Mouse (Mus musculus) stomach, postnatal 0 days (tissue): Measurements from ENCODE around the gene Gmfg. TPM values are rescaled to one million over a fixed set of nuclear protein-coding genes. Genes with fewer than 3 reads are reported as not detected.

ENCODE experiments used
- ATAC-seq: fragments of 200-750 bp; cut with Nextera tagmentation; 2 replicates; pipeline ENCODE4 v1.8.0; 2017; ENCODE audit not compliant: low FRiP score, low TSS enrichment
- DNase-seq: peaks from one replicate; pipeline ENCODE4 v3.0.0-alpha.2; 2016; ENCODE audit warnings: low spot score
- H3K27ac ChIP-seq: fragments of 300-500 bp; sonication (generic); replicated peaks from 2 replicates; pipeline ENCODE4 v1.5.1; 2014; ENCODE audit warnings: mild to moderate bottlenecking, control low read depth
- H3K27me3 ChIP-seq: fragments of 300-500 bp; sonication (generic); 2 replicates; pipeline ENCODE4 v1.6.1; 2014; ENCODE audit warnings: low read length; ENCODE audit not compliant: control insufficient read depth, insufficient read depth
- H3K36me3 ChIP-seq: fragments of 300-500 bp; sonication (generic); 2 replicates; pipeline ENCODE4 v1.6.1; 2014; ENCODE audit warnings: low read length, mixed read lengths; ENCODE audit not compliant: control insufficient read depth, insufficient read depth
- H3K4me1 ChIP-seq: fragments of 300-500 bp; sonication (generic); replicated peaks from 2 replicates; pipeline ENCODE4 v1.6.1; 2014; ENCODE audit warnings: antibody characterized with exemption; ENCODE audit not compliant: control insufficient read depth, insufficient read depth
- H3K4me2 ChIP-seq: fragments of 300-500 bp; sonication (generic); replicated peaks from 2 replicates; pipeline ENCODE4 v1.6.1; 2014; ENCODE audit warnings: low read depth, mild to moderate bottlenecking, control low read depth, moderate library complexity
- H3K4me3 ChIP-seq: fragments of 300-500 bp; sonication (generic); 2 replicates; pipeline ENCODE4 v1.5.1; 2014; ENCODE audit warnings: low read depth, low read length, control low read depth
- H3K9ac ChIP-seq: fragments of 300-500 bp; sonication (generic); 2 replicates; pipeline ENCODE4 v1.6.1; 2014; ENCODE audit warnings: mild to moderate bottlenecking, low read length, control low read depth, mixed read lengths
- H3K9me3 ChIP-seq: fragments of 300-500 bp; sonication (generic); 2 replicates; pipeline ENCODE4 v1.6.1; 2016; ENCODE audit warnings: low read length; ENCODE audit not compliant: control insufficient read depth
- CTCF ChIP-seq: IDR thresholded peaks from 2 replicates; pipeline ENCODE4 v1.5.1; 2016; ENCODE audit warnings: antibody characterized with exemption, low read depth, mild to moderate bottlenecking, moderate library complexity
- EP300 ChIP-seq: optimal IDR thresholded peaks from 2 replicates; pipeline ENCODE3; 2016; ENCODE audit warnings: antibody characterized with exemption
- WGBS: fragments of 180-500 bp; shearing (Covaris S2); extraction: QIAGEN DNeasy Blood & Tissue Kit; methylation state at CpG from one replicate; pipeline ENCODE4 v1.1.7; 2014; 5-methylcytosine and 5-hydroxymethylcytosine counted together
- polyA plus RNA-seq: library from polyadenylated mRNA; unstranded; fragments of >200 nt; fragmentation: Nextera tagmentation; extraction: Ambion mirVana; gene quantifications from 2 replicates; pipeline ENCODE4 v1.2.1, GENCODE M21; 2015

The Gmfg gene
- 18.9 and 23.1 TPM in 2 replicates for polyA plus RNA-seq

- WGBS, result 3% methylated on average over 16 of the region's 16 CpGs
- Histone ChIP-seq H3K27me3 (no peaks in the 10 kb centered on the region), H3K4me1 (no peaks in the 10 kb centered on the region; the same call in 1 of the 2 replicates), H3K4me3 (peak within 1 kb of the TSS; percentile 63), H3K9me3 (no peaks in the 10 kb centered on the region), H3K27ac (peak within 1 kb of the TSS; percentile 89), H3K36me3 (no peaks in the 10 kb centered on the region; the same call in 1 of the 2 replicates), H3K4me2 (peak within 1 kb of the TSS; percentile 72), H3K9ac (peak within 1 kb of the TSS; percentile 65)
- peak; percentile 65 for ATAC-seq
- no peak for TF ChIP-seq EP300
- TF ChIP-seq CTCF, result peak; percentile 89
- DNase-seq, result peak; percentile 87
Observed at GRCm38 (mm10) chr7:28436932-28437570, at the start of gene Gmfg. TSS of gene Gmfg (plus strand) at chr7:28437447.

GRCm38 (mm10) chr7:28390331-28390730 is 46.9 kb upstream of the Gmfg start:
- Histone ChIP-seq H3K9ac (no peak overlapping the region), H3K36me3 (peaks cover 7% of the 10 kb centered on the region), H3K27me3 (no peaks in the 10 kb centered on the region), H3K4me2 (no peak overlapping the region), H3K4me1 (peaks cover 3% of the 10 kb centered on the region; the same call in 1 of the 2 replicates), H3K4me3 (no peak overlapping the region), H3K27ac (no peak overlapping the region), H3K9me3 (no peaks in the 10 kb centered on the region)
- TF ChIP-seq CTCF (no peak), EP300 (no peak)
- DNase-seq, result no peak
- ATAC-seq, result no peak
- WGBS, result 93% methylated on average over 3 of the region's 3 CpGs

GRCm38 (mm10) chr7:28392429-28393271 is 44.6 kb upstream of the Gmfg start, which contains the start of the genes Med29 and Paf1:
TSS of gene Med29 (minus strand) at chr7:28392708.
TSS of gene Paf1 (plus strand) at chr7:28392951.
- Histone ChIP-seq H3K27ac (peak within 1 kb of the TSS; percentile 83), H3K4me3 (peak within 1 kb of the TSS; percentile 82), H3K27me3 (no peaks in the 10 kb centered on the region), H3K4me1 (peaks cover 3% of the 10 kb centered on the region; the same call in 1 of the 2 replicates), H3K9ac (peak within 1 kb of the TSS; percentile 84), H3K36me3 (peaks cover 17% of the 10 kb centered on the region), H3K4me2 (peak within 1 kb of the TSS; percentile 96), H3K9me3 (no peaks in the 10 kb centered on the region)
- DNase-seq (peak; percentile 97), ATAC-seq (peak; percentile 97)
- under 1% methylated on average over 58 of the region's 58 CpGs for WGBS
- no peak for TF ChIP-seq EP300
- TF ChIP-seq CTCF, result no peak; the same call in 1 of the 2 replicates

GRCm38 (mm10) chr7:28393272-28393951 is 43.8 kb upstream of the Gmfg start:
- H3K9ac ChIP-seq, result peak overlapping the region; percentile 84
- WGBS, result 6% methylated on average over 22 of the region's 22 CpGs
- no peak; the same call in 1 of the 2 replicates for ATAC-seq
- H3K9me3 ChIP-seq, result no peaks in the 10 kb centered on the region
- no peak for DNase-seq
- H3K27ac ChIP-seq, result peak overlapping the region; percentile 83
- H3K4me3 ChIP-seq, result peak overlapping the region; percentile 82
- peaks cover 3% of the 10 kb centered on the region; the same call in 1 of the 2 replicates for H3K4me1 ChIP-seq
- peaks cover 20% of the 10 kb centered on the region for H3K36me3 ChIP-seq
- no peak; the same call in 1 of the 2 replicates for TF ChIP-seq CTCF
- no peak for TF ChIP-seq EP300
- no peaks in the 10 kb centered on the region for H3K27me3 ChIP-seq
- peak overlapping the region; percentile 96 for H3K4me2 ChIP-seq

GRCm38 (mm10) chr7:28395425-28395824 is 41.8 kb upstream of the Gmfg start:
- Histone ChIP-seq H3K4me1 (peaks cover 3% of the 10 kb centered on the region; the same call in 1 of the 2 replicates), H3K27me3 (no peaks in the 10 kb centered on the region), H3K4me3 (no peak overlapping the region), H3K4me2 (no peak overlapping the region), H3K36me3 (peaks cover 28% of the 10 kb centered on the region), H3K27ac (no peak overlapping the region), H3K9ac (no peak overlapping the region), H3K9me3 (no peaks in the 10 kb centered on the region)
- WGBS, result 93% methylated on average over 4 of the region's 4 CpGs
- TF ChIP-seq EP300, result no peak
- no peak for TF ChIP-seq CTCF
- ATAC-seq, result no peak
- no peak for DNase-seq
